Mouse (Mus musculus) frontal cortex, postnatal 25 days (tissue): ENCODE results near the gene Mybl2.
"Not testable (repeated sequence)": the region's sequence is repeated elsewhere in the genome, so short reads cannot be mapped to it uniquely, and the experiment has no call there.

Source experiments
- DNase-seq, 2 experiments: peaks; one replicate each; pipeline ENCODE4 v3.0.0; 2022; ENCODE audit warnings: low spot score in 2 of 2

The Mybl2 gene

GRCm38 (mm10) chr2:163054335-163054840 is at the start of gene Mybl2:
Mybl2 (plus strand) TSS chr2:163054687.
- peak; percentile 47 to 66 for DNase-seq

- no peak for DNase-seq
Measured at GRCm38 (mm10) chr2:163007299-163007698, 47.2 kb upstream of the Mybl2 start.

GRCm38 (mm10) chr2:163016916-163017743 is 37.4 kb upstream of the Mybl2 start, which contains the start of gene Ift52:
Ift52 (plus strand) TSS chr2:163017354.
- DNase-seq, result peak; percentile 88 to 91

DNA sequence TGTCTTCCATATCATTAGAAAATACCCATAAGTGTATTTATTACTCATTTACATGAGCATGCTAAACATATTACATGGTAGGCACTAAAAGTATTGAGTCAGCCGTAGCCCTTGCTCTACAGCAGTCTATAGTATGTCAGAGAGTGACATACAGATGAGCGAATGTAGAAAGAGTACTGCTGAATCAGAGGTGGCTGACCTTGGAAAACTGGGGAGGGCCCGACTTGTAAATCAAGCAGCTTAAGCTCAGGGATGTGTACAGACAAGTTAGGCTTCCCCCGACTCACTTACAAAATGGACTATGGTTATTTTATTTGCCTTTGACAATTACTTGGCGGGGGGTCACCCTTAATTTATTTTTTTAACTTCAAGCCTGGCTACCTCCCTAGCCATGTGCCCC is 23.2 kb upstream of the Mybl2 start:
- no peak for DNase-seq

DNA sequence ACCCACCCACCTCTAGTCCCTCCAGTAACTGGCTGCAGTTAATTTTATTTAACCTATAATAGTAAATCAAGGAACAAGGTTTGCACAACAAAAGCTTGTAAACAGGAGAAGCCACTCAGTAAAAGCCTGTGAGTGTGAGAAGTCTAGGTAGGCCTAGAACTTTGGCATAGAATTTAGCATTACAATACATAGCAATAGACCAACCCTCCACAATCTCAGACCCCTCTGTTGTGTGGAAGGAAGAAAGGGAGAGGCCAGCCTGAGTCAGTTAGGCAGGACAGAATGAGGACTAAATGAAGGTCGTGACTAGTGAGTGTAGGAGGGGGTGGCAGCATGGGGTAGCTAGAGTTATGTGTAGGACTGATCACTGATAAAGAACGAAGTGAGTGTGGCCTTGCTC is 22.7 kb upstream of the Mybl2 start:
- DNase-seq, result no peak

GRCm38 (mm10) chr2:163032622-163033021 is 21.9 kb upstream of the Mybl2 start:
- no peak for DNase-seq

DNA sequence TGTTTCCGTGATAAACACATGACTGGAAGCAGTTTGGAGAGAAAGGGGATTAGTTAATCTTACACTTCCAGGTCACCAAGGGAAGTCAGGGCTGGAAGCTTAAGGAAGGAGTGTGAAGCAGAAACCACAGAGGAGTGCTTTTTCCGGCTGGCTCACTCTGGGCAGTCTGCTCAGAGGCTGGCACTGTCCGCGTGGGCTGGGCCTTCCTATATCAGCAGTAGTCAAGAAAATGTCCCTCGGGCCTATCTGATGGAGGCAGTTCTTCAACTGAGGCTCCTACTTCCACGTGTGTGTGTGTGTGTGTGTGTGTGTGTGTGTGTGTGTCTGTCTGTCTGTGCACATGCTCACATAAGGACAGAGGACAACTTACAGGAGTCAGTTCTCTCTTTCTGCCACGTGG is 14.5 kb upstream of the Mybl2 start:
- DNase-seq, result no peak

DNA sequence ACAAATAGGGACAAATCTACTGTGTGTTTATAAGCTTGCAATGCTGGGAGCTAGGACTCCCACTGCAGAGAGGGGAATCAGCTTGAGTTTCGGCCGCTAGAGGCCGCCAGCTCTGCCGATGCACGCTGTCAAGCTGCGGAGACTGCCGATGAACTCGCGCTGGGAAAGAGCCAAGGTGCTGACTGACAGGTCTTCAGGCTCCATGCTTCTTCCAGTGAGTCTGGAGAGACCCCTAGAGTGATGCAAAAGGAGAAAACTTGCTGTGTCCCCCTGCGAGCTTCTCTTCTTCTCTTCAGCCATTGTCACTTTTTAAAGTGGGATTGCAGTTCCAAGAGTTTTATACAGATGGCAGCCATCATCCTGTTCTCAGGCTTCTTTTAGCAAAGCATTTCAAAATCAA is 6.4 kb upstream of the Mybl2 start:
- peak; percentile 50 to 57 for DNase-seq

GRCm38 (mm10) chr2:163049116-163049515 is 5.4 kb upstream of the Mybl2 start:
- DNase-seq, result no peak

- no peak for DNase-seq
Measured at GRCm38 (mm10) chr2:163051691-163052090, 2.8 kb upstream of the Mybl2 start.

- no peak for DNase-seq
Measured at GRCm38 (mm10) chr2:163052101-163052500, 2.4 kb upstream of the Mybl2 start.

- DNase-seq, result no peak
Measured at GRCm38 (mm10) chr2:163052826-163053225, 1.7 kb upstream of the Mybl2 start.

GRCm38 (mm10) chr2:163054891-163055494 is 506 bp downstream of the Mybl2 start:
- no peak for DNase-seq

- DNase-seq, result no peak
Measured at GRCm38 (mm10) chr2:163055715-163056114, 1.2 kb downstream of the Mybl2 start.

GRCm38 (mm10) chr2:163056584-163056983 is 2.1 kb downstream of the Mybl2 start:
- no peak for DNase-seq

DNA sequence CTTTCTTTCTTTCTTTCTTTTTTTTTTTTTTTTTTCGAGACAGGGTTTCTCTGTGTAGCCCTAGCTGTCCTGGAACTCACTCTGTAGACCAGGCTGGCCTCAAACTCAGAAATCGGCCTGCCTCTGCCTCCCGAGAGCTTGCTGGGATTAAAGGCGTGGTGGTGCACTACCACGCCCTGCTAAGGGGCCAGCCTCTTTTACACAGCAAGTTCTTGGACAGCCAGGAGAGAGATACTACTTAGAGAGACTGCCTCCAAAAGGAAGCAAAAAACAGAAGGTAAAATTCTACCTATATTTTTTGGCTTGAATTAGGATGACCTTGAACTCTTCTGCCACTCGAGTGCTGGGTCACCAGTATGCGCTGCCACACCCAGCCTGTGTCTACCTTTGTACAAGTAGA is 4.5 kb downstream of the Mybl2 start:
- DNase-seq, result not testable (repeated sequence)

GRCm38 (mm10) chr2:163060630-163061029 is 6.1 kb downstream of the Mybl2 start:
- DNase-seq, result no peak

DNA sequence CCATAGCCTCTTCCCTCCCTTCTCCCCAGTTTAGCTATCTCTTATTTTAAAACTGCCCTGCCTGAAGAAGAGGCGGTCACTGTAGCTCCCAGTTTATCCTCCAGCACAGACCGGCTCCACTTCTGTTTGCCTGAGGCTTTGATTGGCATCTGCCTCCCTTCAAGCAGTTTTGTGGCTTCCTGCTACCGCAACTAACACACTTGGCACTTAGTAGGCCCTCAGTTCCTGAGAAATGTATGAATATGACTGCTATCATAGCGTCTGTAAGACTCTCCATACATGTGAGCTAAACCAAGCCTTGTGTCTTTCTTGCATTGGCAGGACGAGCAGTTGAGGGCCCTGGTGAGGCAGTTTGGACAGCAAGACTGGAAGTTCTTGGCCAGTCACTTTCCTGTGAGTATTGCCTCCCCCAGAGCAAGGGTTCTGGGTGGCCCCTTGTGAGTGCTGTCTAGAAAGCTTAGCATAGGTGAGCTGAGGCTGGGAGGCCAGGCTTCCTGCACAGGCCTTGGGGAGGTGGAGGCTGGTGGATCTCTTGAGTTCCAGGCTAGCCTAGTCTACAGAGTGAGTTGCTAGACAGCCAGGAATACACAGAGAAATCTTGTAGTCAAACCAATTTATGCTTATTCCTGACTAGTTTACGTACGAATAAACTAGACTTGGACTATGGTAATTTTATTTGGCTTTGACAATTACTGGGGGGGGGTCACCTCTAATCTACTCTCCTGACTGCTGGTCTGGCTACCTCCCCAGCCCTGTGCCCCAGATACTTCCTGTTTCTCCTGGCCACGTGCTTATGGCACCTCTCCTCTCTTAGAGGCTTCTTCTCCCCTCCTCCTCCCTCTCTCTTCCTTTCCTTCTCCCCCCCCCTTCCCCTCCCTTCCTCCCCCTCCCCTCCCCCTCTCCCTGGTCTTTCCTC is 7.0 kb downstream of the Mybl2 start:
- no peak for DNase-seq

DNA sequence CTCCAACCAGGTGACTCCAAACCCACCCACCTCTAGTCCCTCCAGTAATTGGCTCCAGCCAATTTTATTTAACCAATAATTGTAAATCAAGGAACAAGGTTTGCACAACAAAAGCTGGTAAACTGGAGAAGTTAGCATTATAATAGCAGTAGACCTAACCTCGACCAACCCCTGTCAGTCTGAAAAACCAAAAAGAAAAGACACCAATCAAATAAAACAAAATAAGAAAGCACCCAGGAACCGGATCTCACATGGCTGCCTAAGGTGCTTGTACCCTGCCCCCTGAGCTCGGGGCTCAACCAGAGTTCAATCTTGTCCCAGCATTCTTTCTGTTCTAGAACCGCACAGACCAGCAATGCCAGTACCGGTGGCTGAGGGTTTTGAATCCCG is 7.6 kb downstream of the Mybl2 start:
- DNase-seq, result no peak

DNA sequence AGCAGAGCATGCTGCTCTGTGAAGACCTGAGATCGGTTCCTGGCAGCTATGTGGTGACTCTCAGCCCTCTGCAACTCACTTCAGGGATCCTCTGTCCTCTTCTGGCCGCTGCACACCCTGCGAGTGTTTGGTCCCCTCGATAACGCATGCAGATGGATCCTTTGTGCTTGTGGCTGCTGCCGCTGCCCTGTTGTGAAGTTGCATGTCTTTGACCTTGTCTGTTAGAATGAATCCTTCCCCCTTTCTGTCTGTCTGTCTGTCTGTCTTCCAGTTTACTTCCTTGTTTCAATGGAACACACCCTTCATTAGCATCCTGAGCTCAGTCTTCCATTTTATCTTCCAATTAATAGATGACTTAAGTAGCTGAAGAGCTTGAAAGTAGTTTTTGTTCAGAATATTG is 11.8 kb downstream of the Mybl2 start:
- no peak for DNase-seq

DNA sequence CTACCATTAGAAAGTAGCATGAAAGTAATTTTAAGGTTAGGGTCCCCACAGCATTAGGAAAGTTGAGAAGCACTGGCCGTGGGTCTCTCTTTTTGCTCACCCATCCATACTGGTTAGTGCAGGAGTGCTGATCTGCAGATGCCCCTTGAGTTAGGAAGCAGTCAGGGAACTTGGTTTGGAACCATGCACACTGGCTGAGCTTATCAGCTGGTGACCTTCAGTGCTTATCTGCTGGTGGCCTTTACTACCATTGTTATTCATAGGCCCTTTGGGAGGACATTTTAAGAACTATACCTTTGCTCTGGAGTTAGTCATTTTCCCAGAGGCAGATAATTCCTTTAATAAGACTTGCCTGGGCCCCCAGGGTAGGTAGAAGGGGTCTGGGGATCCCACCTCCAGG is 12.7 kb downstream of the Mybl2 start:
- DNase-seq, result no peak

GRCm38 (mm10) chr2:163070213-163070612 is 15.7 kb downstream of the Mybl2 start:
- DNase-seq, result no peak
